Mouse (Mus musculus) right cerebral cortex, postnatal 25 days (tissue): ENCODE data around the gene Mgmt.

Experiments used
- DNase-seq: peaks from one replicate; pipeline ENCODE4 v3.0.0; 2022

Mgmt gene

DNA sequence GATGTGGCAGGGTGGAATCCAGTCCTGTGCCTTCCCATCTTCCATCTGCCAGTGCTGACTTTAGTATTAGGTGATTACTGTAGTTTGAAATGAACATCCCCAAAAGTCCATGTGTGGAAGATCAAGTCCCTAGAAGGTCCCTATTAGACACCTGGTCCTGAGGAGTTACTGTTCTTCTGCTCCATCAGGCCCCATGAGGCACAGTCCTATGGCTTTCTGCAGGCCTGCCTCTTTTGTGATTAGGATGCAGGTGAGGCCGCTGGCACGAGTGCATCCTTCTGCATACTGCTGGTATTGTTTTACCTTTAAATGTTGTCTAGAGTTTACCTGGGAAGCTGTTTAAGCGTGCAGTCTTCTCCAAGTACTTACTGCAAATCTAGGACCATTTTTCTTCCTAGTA lies 21.6 kb downstream of the Mgmt start:
- DNase-seq, result no peak

DNA sequence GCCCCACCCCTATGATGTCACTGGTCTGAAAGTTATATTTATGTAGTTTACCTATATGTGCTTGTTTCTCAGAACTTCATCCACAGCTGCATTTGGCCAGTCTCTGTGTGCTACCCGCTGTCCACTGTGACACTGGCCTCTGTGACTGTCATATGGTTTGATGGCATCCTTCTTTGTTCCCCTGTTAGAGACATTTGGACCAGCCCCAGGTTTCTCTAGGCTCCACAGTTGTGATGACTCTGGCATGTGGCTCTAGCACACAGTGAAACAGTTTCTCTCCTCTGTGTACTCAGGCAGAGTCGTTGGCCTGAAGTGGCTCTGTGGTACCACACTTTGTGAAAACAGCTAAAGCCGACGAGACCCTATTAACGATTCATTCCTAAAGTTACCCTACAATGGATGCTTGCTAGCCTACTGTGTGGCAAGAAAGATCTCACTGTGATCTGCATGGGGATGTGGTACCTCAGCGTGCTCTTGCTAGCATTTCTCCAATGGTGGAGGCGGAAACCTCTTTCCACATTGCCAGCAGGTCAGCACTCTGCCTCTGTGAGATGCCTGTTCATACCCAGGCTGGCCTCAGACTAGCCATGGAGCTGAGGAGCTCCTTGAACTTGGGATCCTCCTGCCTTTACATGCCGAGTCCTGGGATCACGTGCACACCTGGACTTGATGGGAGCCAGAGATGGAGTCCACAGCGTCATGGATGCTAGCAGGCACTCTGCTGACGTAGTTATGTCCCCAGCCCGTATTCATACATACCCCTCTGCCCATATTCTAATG lies 26.8 kb downstream of the Mgmt start:
- DNase-seq, result no peak

DNA sequence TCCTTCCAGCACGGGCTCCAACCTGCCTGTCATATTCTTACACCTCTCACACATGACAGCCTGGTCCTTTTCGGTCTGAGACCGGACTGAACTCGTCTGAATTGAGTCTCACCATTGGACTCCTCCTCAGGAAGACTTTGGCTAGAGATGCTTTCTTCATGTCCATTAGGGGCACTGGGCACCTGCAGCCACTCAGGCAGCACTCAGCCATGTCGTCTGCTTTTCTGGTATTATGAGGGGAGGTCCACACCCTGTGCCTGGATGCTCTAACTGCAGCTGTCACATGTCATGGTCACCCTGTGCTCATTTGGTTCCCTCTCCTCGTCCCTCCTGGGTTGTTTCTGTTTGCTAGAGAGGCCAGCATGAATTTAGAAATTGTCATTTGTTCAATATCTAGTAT lies 27.8 kb downstream of the Mgmt start:
- no peak for DNase-seq

DNA sequence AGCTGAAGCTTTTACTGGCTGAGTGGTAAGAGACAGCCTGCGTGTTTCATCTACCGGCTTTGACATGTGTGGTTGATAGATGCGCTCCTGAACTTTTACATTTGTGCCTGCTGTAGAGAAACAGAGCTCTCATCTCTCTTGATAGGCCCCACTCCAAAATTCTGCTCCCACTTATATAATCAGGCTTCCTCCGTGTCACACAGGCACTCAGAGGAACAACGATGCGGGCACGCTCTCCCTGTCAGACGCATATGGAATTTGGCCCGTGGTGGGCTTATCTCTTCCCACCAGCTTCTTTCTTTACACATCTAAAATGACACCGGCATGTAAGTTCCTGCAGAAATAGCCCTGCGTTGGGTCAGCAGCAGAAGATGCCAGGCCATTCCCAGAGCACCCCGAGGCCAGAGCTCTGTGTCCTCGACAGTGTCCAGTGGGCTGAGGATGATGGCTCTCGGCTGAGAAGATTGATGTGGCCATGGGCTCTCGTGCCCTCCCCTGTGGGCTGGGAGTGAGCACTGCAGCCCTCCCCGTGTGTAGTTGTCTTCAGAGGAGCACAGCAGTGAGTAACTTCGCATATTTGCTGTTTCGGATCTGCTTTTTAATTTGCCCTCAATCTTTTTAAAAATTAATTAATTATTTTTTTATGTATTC lies 30.3 kb downstream of the Mgmt start:
- DNase-seq, result no peak

GRCm38 (mm10) chr7:136926178-136926577 lies 31.8 kb downstream of the Mgmt start:
- DNase-seq, result no peak

- no peak for DNase-seq
These were observed 36.0 kb downstream of the Mgmt start for GRCm38 (mm10) chr7:136930451-136930850.

DNA sequence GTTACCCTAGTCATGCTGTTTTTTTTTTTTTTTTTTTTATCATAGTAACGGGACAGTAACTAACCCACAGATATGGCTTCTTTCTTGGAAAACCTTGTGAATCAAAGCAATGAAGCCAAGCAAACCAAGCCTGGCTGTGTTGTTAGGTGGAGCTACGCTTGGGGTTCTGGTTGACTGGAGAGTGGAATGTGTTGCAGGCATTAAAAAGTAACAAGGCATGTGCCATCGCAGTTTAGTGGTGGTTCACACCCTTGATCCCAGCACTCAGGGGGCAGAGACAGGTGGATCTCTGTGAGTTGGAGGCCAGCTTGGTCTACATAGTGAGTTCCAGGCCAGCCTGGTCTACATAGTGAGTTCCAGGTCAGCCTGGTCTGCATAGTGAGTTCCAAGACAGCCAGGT lies 39.0 kb downstream of the Mgmt start:
- DNase-seq, result no peak

- no peak for DNase-seq
These were observed 39.9 kb downstream of the Mgmt start for GRCm38 (mm10) chr7:136934336-136934735.

DNA sequence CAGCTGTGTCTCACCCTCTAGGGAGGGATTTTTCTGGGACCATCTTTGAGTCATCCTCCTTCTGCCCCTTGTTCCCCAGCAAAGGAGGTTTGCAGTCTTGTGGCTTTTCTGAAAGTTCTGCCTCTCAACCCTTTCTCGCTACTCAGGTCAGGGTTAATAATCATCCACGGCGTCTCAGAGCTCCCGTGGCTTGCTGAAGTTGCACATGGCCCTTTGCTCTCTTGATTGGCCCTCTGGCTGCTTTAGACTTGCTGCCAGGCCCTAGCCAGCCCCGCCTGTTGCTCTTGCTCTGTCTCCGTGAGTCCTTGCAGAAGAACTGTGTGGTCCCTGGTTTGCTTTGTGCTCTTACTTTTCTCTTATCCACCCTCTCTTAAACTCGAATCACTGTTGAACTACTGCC lies 40.4 kb downstream of the Mgmt start:
- DNase-seq, result no peak

- DNase-seq, result no peak
These were observed 44.0 kb downstream of the Mgmt start for GRCm38 (mm10) chr7:136938371-136938770.

GRCm38 (mm10) chr7:136942414-136942813 lies 48.0 kb downstream of the Mgmt start:
- DNase-seq, result no peak

DNA sequence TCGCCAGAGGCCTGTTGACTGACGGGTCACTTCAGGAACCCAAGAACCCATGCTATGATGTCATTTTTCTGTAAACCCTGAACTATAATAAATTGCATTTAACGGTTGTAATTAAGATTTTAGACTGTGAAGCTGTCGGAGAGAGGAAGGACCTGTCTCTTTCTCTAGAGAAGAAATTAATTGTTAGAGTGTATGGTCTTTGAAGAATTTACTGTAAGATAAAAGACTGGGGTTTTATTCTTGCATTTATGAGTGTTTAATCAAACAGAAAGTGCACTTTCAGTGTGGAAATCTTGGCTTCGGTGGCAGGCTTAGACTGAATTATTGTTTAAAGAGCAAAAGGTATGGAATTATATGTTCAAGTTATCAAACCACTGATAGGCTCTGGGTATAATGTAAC lies 49.5 kb downstream of the Mgmt start:
- DNase-seq, result no peak

DNA sequence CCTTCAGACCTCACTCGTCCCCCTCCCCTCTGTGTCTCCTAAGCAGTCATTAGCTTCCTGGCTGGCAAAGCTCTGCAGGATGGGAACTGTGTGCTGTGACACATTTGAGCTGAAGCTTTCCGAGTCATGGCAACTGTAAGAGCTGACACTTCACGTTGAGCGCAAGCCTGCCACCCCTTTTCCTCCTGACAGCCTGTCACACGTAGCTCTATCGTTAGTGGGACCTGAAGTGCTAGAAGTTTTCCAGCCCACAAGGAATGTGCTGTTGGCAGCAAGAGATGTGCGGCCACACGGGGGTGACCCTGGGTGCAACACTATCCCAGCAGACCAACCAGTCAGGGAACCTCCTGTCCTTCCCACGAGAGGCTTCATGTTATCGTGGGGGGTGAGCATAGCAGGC lies 51.3 kb downstream of the Mgmt start:
- DNase-seq, result no peak

GRCm38 (mm10) chr7:136946131-136946530 lies 51.7 kb downstream of the Mgmt start:
- no peak for DNase-seq

- no peak for DNase-seq
These were observed 53.9 kb downstream of the Mgmt start for GRCm38 (mm10) chr7:136948275-136948810.

GRCm38 (mm10) chr7:136952608-136953007 lies 58.2 kb downstream of the Mgmt start:
- no peak for DNase-seq

- no peak for DNase-seq
These were observed 58.8 kb downstream of the Mgmt start for GRCm38 (mm10) chr7:136953251-136953650.

DNA sequence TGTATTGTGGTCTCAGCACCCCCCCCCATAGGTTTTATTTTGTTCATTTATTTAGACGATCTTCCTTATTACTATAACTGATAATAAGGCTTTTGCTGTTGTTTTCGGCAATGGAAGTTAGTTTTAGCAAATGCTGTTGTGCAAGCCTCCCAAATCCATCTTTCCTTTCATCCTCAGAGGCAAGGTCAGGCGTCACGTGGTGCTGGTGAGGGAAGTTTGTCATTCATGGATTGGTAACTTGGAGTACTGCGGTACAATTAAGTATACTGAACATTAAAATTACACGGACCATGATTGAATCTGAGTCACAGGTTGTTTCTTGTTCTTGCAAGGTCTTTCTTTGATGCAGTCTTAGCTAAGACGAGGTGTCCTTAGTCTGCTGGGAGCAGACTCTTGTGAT lies 77.9 kb downstream of the Mgmt start:
- DNase-seq, result no peak

- DNase-seq, result no peak
These were observed 80.6 kb downstream of the Mgmt start for GRCm38 (mm10) chr7:136975001-136975400.

GRCm38 (mm10) chr7:136997456-136997855 lies 103.0 kb downstream of the Mgmt start:
- no peak for DNase-seq

- DNase-seq, result no peak
These were observed 106.3 kb downstream of the Mgmt start for GRCm38 (mm10) chr7:137000703-137001102.

- no peak for DNase-seq
These were observed 106.8 kb downstream of the Mgmt start for GRCm38 (mm10) chr7:137001215-137001614.

- no peak for DNase-seq
These were observed 107.4 kb downstream of the Mgmt start for GRCm38 (mm10) chr7:137001783-137002182.

- DNase-seq, result no peak
These were observed 108.0 kb downstream of the Mgmt start for GRCm38 (mm10) chr7:137002431-137002830.
